Mouse (Mus musculus) midbrain, embryonic 16.5 days (tissue): ENCODE data around the gene Dmrtc2. TPM values are rescaled to one million over a fixed set of nuclear protein-coding genes. Genes with fewer than 3 reads are reported as not detected.
"Not testable (repeated sequence)": the region's sequence is repeated elsewhere in the genome, so short reads cannot be mapped to it uniquely, and the experiment has no call there.

Source experiments
- ATAC-seq: fragments of 200-750 bp; cut with Nextera tagmentation; 2 replicates; pipeline ENCODE4 v1.8.0; 2017; ENCODE audit warnings: moderate TSS enrichment
- H3K27ac ChIP-seq: fragments of 300-500 bp; sonication (generic); 2 replicates; pipeline ENCODE4 v1.5.1; 2014; ENCODE audit warnings: mild to moderate bottlenecking, low read length, mixed read lengths
- H3K27me3 ChIP-seq: fragments of 300-500 bp; sonication (generic); 2 replicates; pipeline ENCODE4 v1.6.1; 2014; ENCODE audit warnings: low read depth, low read length, mixed read lengths; ENCODE audit not compliant: control insufficient read depth, insufficient read depth
- H3K36me3 ChIP-seq: fragments of 300-500 bp; sonication (generic); 2 replicates; pipeline ENCODE4 v1.6.1; 2014; ENCODE audit warnings: mild to moderate bottlenecking, low read length, moderate library complexity, mixed read lengths; ENCODE audit not compliant: control insufficient read depth, insufficient read depth
- H3K4me1 ChIP-seq: fragments of 300-500 bp; sonication (generic); 2 replicates; pipeline ENCODE4 v1.6.1; 2014; ENCODE audit warnings: mild to moderate bottlenecking, low read length, mixed read lengths; ENCODE audit not compliant: control insufficient read depth, insufficient read depth
- H3K4me2 ChIP-seq: fragments of 300-500 bp; sonication (generic); 2 replicates; pipeline ENCODE4 v1.6.1; 2014; ENCODE audit warnings: mild to moderate bottlenecking, low read length, mixed read lengths
- H3K4me3 ChIP-seq: fragments of 300-500 bp; sonication (generic); 2 replicates; pipeline ENCODE4 v1.5.1; 2014; ENCODE audit warnings: low read depth, mild to moderate bottlenecking, low read length, moderate library complexity, mixed read lengths
- H3K9ac ChIP-seq: fragments of 300-500 bp; sonication (generic); 2 replicates; pipeline ENCODE4 v1.6.1; 2014; ENCODE audit warnings: low read depth, low read length, mixed read lengths
- H3K9me3 ChIP-seq: fragments of 300-500 bp; sonication (generic); replicated peaks from 2 replicates; pipeline ENCODE4 v1.6.1; 2014; ENCODE audit warnings: mild to moderate bottlenecking, low read length, mixed read lengths; ENCODE audit not compliant: control insufficient read depth, poor library complexity, severe bottlenecking
- WGBS: fragments of 180-500 bp; shearing (Covaris S2); extraction: QIAGEN DNeasy Blood & Tissue Kit; methylation state at CpG from one replicate; pipeline ENCODE4 v1.1.7; 2014; 5-methylcytosine and 5-hydroxymethylcytosine counted together
- polyA plus RNA-seq: library from polyadenylated mRNA; unstranded; fragments of >200 nt; fragmentation: Nextera tagmentation; extraction: Ambion mirVana; gene quantifications from 2 replicates; pipeline ENCODE4 v1.2.1, GENCODE M21; 2015

Dmrtc2 gene
- polyA plus RNA-seq, 1 experiment from 2014 or later, result 0.25 TPM

DNA sequence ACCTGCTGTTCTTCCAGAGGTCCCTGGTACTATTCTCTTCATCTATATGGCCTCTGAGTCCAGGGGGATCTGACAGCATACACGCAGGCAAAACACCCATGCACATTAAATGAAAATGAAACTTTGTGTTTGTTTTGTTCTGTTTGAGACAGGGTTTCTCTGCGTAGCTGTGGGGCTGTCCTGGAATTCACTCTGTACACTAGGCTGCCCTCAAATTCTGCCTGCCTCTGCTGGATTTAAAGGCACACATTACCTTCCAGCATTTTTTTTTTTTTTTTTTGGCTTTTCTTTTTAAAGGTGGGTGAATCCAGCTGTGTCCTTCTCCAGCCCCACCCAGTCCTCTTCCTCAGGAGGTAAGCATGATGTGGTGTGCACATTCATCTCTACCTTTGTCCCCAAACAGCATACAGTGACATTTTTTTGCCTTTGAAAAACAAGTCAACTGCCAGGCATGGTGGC, 22.3 kb downstream of the Dmrtc2 start:
- no peaks in the 10 kb centered on the region for H3K9me3 ChIP-seq
- no peak overlapping the region for H3K9ac ChIP-seq
- no peaks in the 10 kb centered on the region for H3K4me1 ChIP-seq
- H3K27ac ChIP-seq, result no peak overlapping the region
- no peak overlapping the region for H3K4me2 ChIP-seq
- no peak for ATAC-seq
- no peak overlapping the region for H3K4me3 ChIP-seq
- peaks cover 12% of the 10 kb centered on the region; the same call in 1 of the 2 replicates for H3K36me3 ChIP-seq
- WGBS, result 76% methylated on average over 2 of the region's 2 CpGs
- H3K27me3 ChIP-seq, result no peaks in the 10 kb centered on the region

DNA sequence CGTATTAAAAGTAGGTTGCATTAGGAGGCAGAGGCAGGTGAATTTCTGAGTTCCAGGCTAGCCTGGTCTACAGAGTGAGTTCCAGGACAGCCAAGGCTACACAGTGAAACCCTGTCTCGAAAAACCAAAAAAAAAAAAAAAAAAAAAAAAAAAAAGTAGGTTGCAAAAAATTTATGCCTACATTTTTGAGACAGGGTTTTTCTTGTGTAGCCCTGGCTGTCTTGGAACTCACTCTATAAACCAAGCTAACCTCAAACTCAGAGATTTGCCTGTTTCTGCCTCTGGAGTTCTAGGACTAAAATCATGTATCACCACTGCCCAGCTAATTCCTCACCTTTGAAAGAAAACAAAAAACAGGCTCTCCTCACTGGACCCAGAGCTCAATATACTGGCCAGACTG, 25.9 kb downstream of the Dmrtc2 start:
- WGBS, result 86% methylated on average over 2 of the region's 2 CpGs
- not testable (repeated sequence) for H3K4me3 ChIP-seq, H3K9ac ChIP-seq, H3K36me3 ChIP-seq, H3K4me2 ChIP-seq, H3K4me1 ChIP-seq, H3K27ac ChIP-seq, H3K9me3 ChIP-seq, ATAC-seq, H3K27me3 ChIP-seq

- H3K4me1 ChIP-seq, result no peaks in the 10 kb centered on the region
- H3K9me3 ChIP-seq, result no peaks in the 10 kb centered on the region
- ATAC-seq, result no peak
- no peak overlapping the region for H3K4me3 ChIP-seq
- no peak overlapping the region for H3K9ac ChIP-seq
- 74% methylated on average over 8 of the region's 8 CpGs for WGBS
- no peaks in the 10 kb centered on the region for H3K36me3 ChIP-seq
- H3K4me2 ChIP-seq, result no peak overlapping the region
- no peaks in the 10 kb centered on the region for H3K27me3 ChIP-seq
- no peak overlapping the region for H3K27ac ChIP-seq
Measured at GRCm38 (mm10) chr7:24896269-24896668, 26.4 kb downstream of the Dmrtc2 start.

DNA sequence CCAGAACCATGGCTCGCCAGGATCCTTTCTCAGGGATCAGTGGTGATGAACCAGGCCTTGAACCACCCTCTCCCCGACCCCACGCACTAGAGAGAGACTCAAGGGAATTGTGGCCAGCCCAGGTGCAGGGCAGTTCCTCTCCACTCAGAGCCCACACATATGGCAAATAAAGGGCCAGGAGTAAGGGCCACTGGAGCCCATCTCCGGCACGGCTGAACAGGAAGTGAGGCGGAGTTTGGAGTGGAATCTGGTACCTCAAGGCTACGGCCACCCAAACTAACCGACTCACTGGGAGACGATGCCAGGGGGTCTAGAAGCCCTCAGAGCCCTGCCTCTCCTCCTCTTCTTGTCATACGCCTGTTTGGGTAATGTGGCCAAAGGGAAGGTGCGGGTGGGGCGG, 27.4 kb downstream of the Dmrtc2 start, which contains the start of gene Cd79a:
Cd79a (plus strand) TSS at position 158 of the 400 bp plus-strand sequence.
- Histone ChIP-seq H3K9me3 (no peaks in the 10 kb centered on the region), H3K4me1 (no peaks in the 10 kb centered on the region), H3K9ac (no peak within 1 kb of the TSS), H3K4me2 (no peak within 1 kb of the TSS), H3K4me3 (no peak within 1 kb of the TSS), H3K36me3 (no peaks in the 10 kb centered on the region), H3K27me3 (no peaks in the 10 kb centered on the region), H3K27ac (no peak within 1 kb of the TSS)
- ATAC-seq, result no peak
- WGBS, result 90% methylated on average over 12 of the region's 12 CpGs

DNA sequence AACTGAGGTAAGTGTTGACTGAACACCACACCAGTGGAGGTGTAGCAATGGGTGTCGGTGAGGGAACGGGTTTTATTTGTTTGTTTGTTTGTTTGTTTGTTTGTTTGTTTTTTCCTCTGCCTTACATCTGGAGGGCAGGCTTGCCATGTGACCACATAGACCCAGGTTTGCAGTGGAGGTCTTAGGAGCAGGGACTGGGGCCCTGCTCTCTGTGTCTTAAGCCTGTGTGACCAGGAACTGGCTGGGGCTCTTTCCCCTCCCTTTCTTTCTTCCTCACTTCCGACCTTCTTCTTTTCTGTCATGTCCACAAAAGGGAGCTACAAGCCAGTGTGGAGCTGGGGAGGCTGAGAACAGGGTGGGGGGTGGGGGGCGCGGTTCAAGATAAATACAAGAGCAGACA, 28.1 kb downstream of the Dmrtc2 start:
- no peak overlapping the region for H3K4me3 ChIP-seq
- no peak overlapping the region for H3K4me2 ChIP-seq
- H3K9ac ChIP-seq, result no peak overlapping the region
- 74% methylated on average over 5 of the region's 5 CpGs for WGBS
- H3K36me3 ChIP-seq, result no peaks in the 10 kb centered on the region
- no peak overlapping the region for H3K27ac ChIP-seq
- peaks cover 3% of the 10 kb centered on the region for H3K4me1 ChIP-seq
- H3K27me3 ChIP-seq, result no peaks in the 10 kb centered on the region
- no peaks in the 10 kb centered on the region for H3K9me3 ChIP-seq
- no peak for ATAC-seq

DNA sequence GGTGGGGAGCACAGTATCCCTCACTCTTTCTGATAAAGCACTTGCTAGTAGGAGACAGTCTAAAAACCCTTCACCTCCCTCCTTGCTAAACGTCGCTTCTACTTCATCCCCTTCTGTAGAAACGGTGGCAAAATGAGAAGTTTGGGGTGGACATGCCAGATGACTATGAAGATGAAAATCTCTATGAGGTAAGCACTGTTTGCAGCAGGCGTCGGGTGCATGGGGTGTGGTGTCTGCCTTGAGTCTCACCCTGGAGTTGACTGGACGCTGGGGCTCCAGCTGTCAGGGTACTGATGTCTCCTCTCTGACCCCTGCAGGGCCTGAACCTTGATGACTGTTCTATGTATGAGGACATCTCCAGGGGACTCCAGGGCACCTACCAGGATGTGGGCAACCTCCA, 31.3 kb downstream of the Dmrtc2 start:
- no peaks in the 10 kb centered on the region for H3K27me3 ChIP-seq
- WGBS, result 78% methylated on average over 6 of the region's 6 CpGs
- no peaks in the 10 kb centered on the region for H3K9me3 ChIP-seq
- H3K4me3 ChIP-seq, result no peak overlapping the region
- ATAC-seq, result no peak
- H3K36me3 ChIP-seq, result no peaks in the 10 kb centered on the region
- H3K4me2 ChIP-seq, result no peak overlapping the region
- H3K9ac ChIP-seq, result no peak overlapping the region
- no peak overlapping the region for H3K27ac ChIP-seq
- H3K4me1 ChIP-seq, result peaks cover 19% of the 10 kb centered on the region

- H3K27me3 ChIP-seq, result no peaks in the 10 kb centered on the region
- WGBS, result 96% methylated on average over 1 of the region's 1 CpGs
- no peak overlapping the region for H3K27ac ChIP-seq
- peaks cover 24% of the 10 kb centered on the region for H3K4me1 ChIP-seq
- H3K36me3 ChIP-seq, result no peaks in the 10 kb centered on the region
- ATAC-seq, result no peak
- H3K4me2 ChIP-seq, result no peak overlapping the region
- no peak overlapping the region for H3K9ac ChIP-seq
- H3K4me3 ChIP-seq, result no peak overlapping the region
- H3K9me3 ChIP-seq, result no peaks in the 10 kb centered on the region
Measured at GRCm38 (mm10) chr7:24901842-24902241, 32.0 kb downstream of the Dmrtc2 start.

DNA sequence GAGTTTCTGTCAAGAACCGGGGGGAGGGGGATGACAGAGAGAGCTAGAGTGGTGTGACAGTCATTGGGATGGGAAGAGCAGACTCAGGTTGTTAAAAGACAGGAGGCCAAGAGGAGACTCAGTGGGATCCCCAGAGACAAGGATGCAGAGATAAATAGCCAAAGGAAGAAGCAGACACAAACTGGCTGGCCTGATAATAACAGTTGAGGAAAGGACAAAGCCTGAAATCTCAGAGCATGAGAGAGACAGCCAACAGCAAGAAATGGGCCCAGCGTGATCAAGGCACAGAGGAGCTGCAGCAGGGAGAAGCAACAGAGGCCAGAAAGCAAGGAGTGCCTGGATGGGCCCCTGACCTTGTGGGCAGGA, 32.4 kb downstream of the Dmrtc2 start:
- Histone ChIP-seq H3K4me1 (peaks cover 25% of the 10 kb centered on the region), H3K27me3 (no peaks in the 10 kb centered on the region), H3K36me3 (no peaks in the 10 kb centered on the region), H3K4me2 (peak overlapping the region; percentile 88; the same call in 1 of the 2 replicates), H3K27ac (peak overlapping the region; percentile 51), H3K9me3 (no peaks in the 10 kb centered on the region), H3K4me3 (peak overlapping the region; percentile 59), H3K9ac (peak overlapping the region; percentile 82)
- no peak for ATAC-seq
- 67% methylated on average over 2 of the region's 2 CpGs for WGBS

GRCm38 (mm10) chr7:24902630-24903443, 33.0 kb downstream of the Dmrtc2 start, which contains the start of gene Arhgef1:
Arhgef1 (plus strand) TSS chr7:24902912.
- Histone ChIP-seq H3K9ac (peak within 1 kb of the TSS; percentile 82), H3K9me3 (no peaks in the 10 kb centered on the region), H3K27ac (peak within 1 kb of the TSS; percentile 51), H3K27me3 (no peaks in the 10 kb centered on the region), H3K36me3 (no peaks in the 10 kb centered on the region), H3K4me1 (peaks cover 29% of the 10 kb centered on the region), H3K4me2 (peak within 1 kb of the TSS; percentile 88), H3K4me3 (peak within 1 kb of the TSS; percentile 59)
- ATAC-seq, result no peak
- WGBS, result 9% methylated on average over 43 of the region's 68 CpGs
